Mouse (Mus musculus) brown adipose tissue, adult 24 weeks (tissue): Measurements from ENCODE around the gene Tbx15. TPM values are rescaled to one million over a fixed set of nuclear protein-coding genes. Genes with fewer than 3 reads are reported as not detected.

Source experiments
- H3K27ac ChIP-seq: fragments of 200-500 bp; replicated peaks from 2 replicates; pipeline ENCODE4 v1.5.1; 2012; ENCODE audit warnings: low read depth, mild to moderate bottlenecking, low read length
- H3K4me1 ChIP-seq: fragments of 200-500 bp; 2 replicates; pipeline ENCODE4 v1.6.1; 2012; ENCODE audit warnings: low read length, mixed read lengths; ENCODE audit not compliant: control insufficient read depth, insufficient read depth, insufficient read length
- H3K4me3 ChIP-seq: fragments of 200-500 bp; 2 replicates; pipeline ENCODE4 v1.5.1; 2012; ENCODE audit warnings: low read depth, mild to moderate bottlenecking, low read length, moderate library complexity; ENCODE audit not compliant: insufficient read depth
- polyA plus RNA-seq: library from polyadenylated mRNA; stranded (reverse); fragments of >200 nt; gene quantifications from 2 replicates; pipeline ENCODE4 v1.2.4, GENCODE M21; 2012; ENCODE audit not compliant: missing spikeins, insufficient read depth, insufficient read length

The Tbx15 gene
- polyA plus RNA-seq, 1 experiment: 3.3 TPM

- H3K4me3 ChIP-seq: peak overlapping the region; percentile 50
- no peak overlapping the region for H3K27ac ChIP-seq
- no peaks in the 10 kb centered on the region for H3K4me1 ChIP-seq
Observed at GRCm38 (mm10) chr3:99240811-99241738, 894 bp downstream of the Tbx15 start.

GRCm38 (mm10) chr3:99242481-99242880 lies 2.3 kb downstream of the Tbx15 start:
- Histone ChIP-seq H3K4me1 (no peaks in the 10 kb centered on the region), H3K27ac (no peak overlapping the region), H3K4me3 (no peak overlapping the region)

GRCm38 (mm10) chr3:99245341-99245740 lies 5.2 kb downstream of the Tbx15 start:
- Histone ChIP-seq H3K4me1 (no peaks in the 10 kb centered on the region), H3K27ac (no peak overlapping the region), H3K4me3 (no peak overlapping the region)

- no peaks in the 10 kb centered on the region for H3K4me1 ChIP-seq
- H3K27ac ChIP-seq: no peak overlapping the region
- no peak overlapping the region for H3K4me3 ChIP-seq
Observed at GRCm38 (mm10) chr3:99246629-99247028, 6.4 kb downstream of the Tbx15 start.

- no peaks in the 10 kb centered on the region for H3K4me1 ChIP-seq
- no peak overlapping the region for H3K4me3 ChIP-seq
- H3K27ac ChIP-seq: no peak overlapping the region
Observed at GRCm38 (mm10) chr3:99247586-99247985, 7.4 kb downstream of the Tbx15 start.

- H3K27ac ChIP-seq: no peak overlapping the region
- no peaks in the 10 kb centered on the region for H3K4me1 ChIP-seq
- no peak overlapping the region for H3K4me3 ChIP-seq
Observed at GRCm38 (mm10) chr3:99247996-99248801, 8.0 kb downstream of the Tbx15 start.

GRCm38 (mm10) chr3:99248831-99249550 lies 8.8 kb downstream of the Tbx15 start:
- H3K4me3 ChIP-seq: peak overlapping the region; percentile 17; the same call in 1 of the 2 replicates
- H3K4me1 ChIP-seq: no peaks in the 10 kb centered on the region
- H3K27ac ChIP-seq: no peak overlapping the region

GRCm38 (mm10) chr3:99249551-99249870 lies 9.3 kb downstream of the Tbx15 start:
- peak overlapping the region; percentile 17; the same call in 1 of the 2 replicates for H3K4me3 ChIP-seq

GRCm38 (mm10) chr3:99249906-99250305 lies 9.7 kb downstream of the Tbx15 start:
- Histone ChIP-seq H3K4me1 (no peaks in the 10 kb centered on the region), H3K27ac (no peak overlapping the region), H3K4me3 (no peak overlapping the region)

More at GRCm38 (mm10) chr3:99249551-99249870, 9.3 kb downstream of the Tbx15 start:
- Histone ChIP-seq H3K27ac (no peak overlapping the region), H3K4me1 (no peaks in the 10 kb centered on the region)

GRCm38 (mm10) chr3:99251271-99252165 lies 11.3 kb downstream of the Tbx15 start:
- no peaks in the 10 kb centered on the region for H3K4me1 ChIP-seq
- no peak overlapping the region for H3K4me3 ChIP-seq
- H3K27ac ChIP-seq: no peak overlapping the region

GRCm38 (mm10) chr3:99252461-99253091 lies 12.4 kb downstream of the Tbx15 start:
- Histone ChIP-seq H3K4me3 (peak overlapping the region; percentile 60; the same call in 1 of the 2 replicates), H3K4me1 (no peaks in the 10 kb centered on the region), H3K27ac (no peak overlapping the region)

- Histone ChIP-seq H3K4me3 (peak overlapping the region; percentile 60), H3K4me1 (no peaks in the 10 kb centered on the region), H3K27ac (no peak overlapping the region)
Observed at GRCm38 (mm10) chr3:99253092-99253488, 12.9 kb downstream of the Tbx15 start.

- Histone ChIP-seq H3K4me3 (peak overlapping the region; percentile 60), H3K4me1 (no peaks in the 10 kb centered on the region), H3K27ac (peak overlapping the region; percentile 68)
Observed at GRCm38 (mm10) chr3:99253497-99254451, 13.6 kb downstream of the Tbx15 start.
